In the genomic region with DNA sequence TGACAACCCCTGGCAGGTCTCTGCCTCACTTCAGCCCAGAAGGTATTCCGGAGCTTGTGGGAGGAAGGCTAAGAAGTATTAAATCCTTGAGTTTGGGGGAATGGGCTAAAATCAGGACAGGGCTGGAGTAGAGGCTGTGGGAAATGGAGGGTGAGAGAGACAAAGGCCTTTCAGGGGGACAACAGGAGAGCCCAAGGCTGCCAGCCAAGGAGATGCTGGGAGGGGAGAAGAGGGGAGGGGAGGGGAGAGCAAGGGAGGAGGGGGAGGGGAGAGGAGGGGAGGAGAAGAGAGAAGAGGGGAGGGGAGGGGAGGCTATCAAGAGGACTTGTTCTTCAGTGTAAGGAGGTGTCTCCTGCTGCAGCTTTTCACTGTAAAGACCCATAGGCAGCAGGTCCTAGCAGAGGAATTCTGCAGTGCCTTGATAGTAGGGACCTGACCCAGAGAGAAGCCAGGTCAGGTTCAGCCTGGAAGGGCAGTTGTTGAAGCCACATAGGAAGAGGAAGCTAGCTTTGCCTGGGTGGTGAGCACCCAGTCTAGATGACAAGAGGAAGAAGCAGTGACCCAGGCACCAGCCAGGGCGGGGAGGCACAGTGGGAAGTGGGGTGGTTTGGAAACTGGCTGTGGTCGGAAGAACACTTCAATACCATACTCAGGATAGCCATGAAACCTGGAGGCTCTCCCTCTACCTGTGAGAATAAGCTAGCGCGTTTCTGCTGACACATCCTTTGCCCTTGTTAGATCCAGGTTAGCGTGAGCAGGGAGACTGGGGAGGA, we compare ENCODE assay signal across 9 mouse cellular contexts. TPM values are rescaled to one million over a fixed set of nuclear protein-coding genes. Genes with fewer than 3 reads are reported as not detected.
DNase-seq lines count a peak whose midpoint lies in the region; ATAC-seq lines count a peak whose summit lies in the region.
"Had no signal": no experiment of that assay in that cellular context is flagged by ENCODE, and none has a peak within 500 bp of the region (broad histone marks: within the 10 kb centered on the region; RNA-seq: fewer than 3 reads in every experiment).

No protein-coding gene starts in this region.

- no peaks in the 10 kb centered on the region for H3K9me3 ChIP-seq in neural tube, embryonic 12.5 days
- no peaks in the 10 kb centered on the region for H3K9me3 ChIP-seq in neural tube, embryonic 15.5 days (replicated peaks)
- no peaks in the 10 kb centered on the region for H3K9me3 ChIP-seq in forebrain, embryonic 12.5 days
- H3K9me3 ChIP-seq: embryonic facial prominence, embryonic 15.5 days had no signal

- 0 out of 2 replicates have a peak overlapping the region, but pooled peaks have one; percentile 17 for H3K27ac ChIP-seq in neural tube, embryonic 12.5 days
- no peak overlapping the region for H3K27ac ChIP-seq in neural tube, embryonic 15.5 days (replicated peaks)
- H3K27ac ChIP-seq in forebrain, embryonic 12.5 days: peak overlapping the region; percentile 75
- H3K27ac ChIP-seq: embryonic facial prominence, embryonic 15.5 days; stomach, postnatal 0 days had no signal

- H3K4me1 ChIP-seq in neural tube, embryonic 12.5 days: peaks cover 44% of the 10 kb centered on the region
- H3K4me1 ChIP-seq in neural tube, embryonic 15.5 days: peaks cover 33% of the 10 kb centered on the region
- H3K4me1 ChIP-seq in forebrain, embryonic 12.5 days: peaks cover 85% of the 10 kb centered on the region

- H3K4me2 ChIP-seq in neural tube, embryonic 12.5 days (replicated peaks): no peak overlapping the region
- H3K4me2 ChIP-seq in neural tube, embryonic 15.5 days: no peak overlapping the region
- no peak overlapping the region for H3K4me2 ChIP-seq in forebrain, embryonic 12.5 days
- H3K4me2 ChIP-seq: embryonic facial prominence, embryonic 15.5 days had no signal

- H3K36me3 ChIP-seq in neural tube, embryonic 12.5 days: 0 out of 2 replicates have a peak, but pooled peaks cover 3% of the 10 kb centered on the region
- H3K36me3 ChIP-seq in neural tube, embryonic 15.5 days: no peaks in the 10 kb centered on the region
- H3K36me3 ChIP-seq in forebrain, embryonic 12.5 days (replicated peaks): peaks cover 16% of the 10 kb centered on the region
- H3K36me3 ChIP-seq: embryonic facial prominence, embryonic 15.5 days had no signal

- WGBS in neural tube, embryonic 12.5 days: 79% methylated on average over 6 of the region's 6 CpGs
- WGBS in neural tube, embryonic 15.5 days: 83% methylated on average over 6 of the region's 6 CpGs
- 86% methylated on average over 6 of the region's 6 CpGs for WGBS in forebrain, embryonic 12.5 days

- ATAC-seq in neural tube, embryonic 12.5 days (ENCODE audit: low FRiP score, low read depth): no peak
- ATAC-seq in neural tube, embryonic 15.5 days (ENCODE audit: low FRiP score): no peak
- no peak for ATAC-seq in forebrain, embryonic 12.5 days (ENCODE audit: low FRiP score)
- ATAC-seq in megakaryocyte, adult 5-6 weeks (ENCODE audit: poor library complexity, severe bottlenecking): peak; percentile 94

- H3K4me3 ChIP-seq in neural tube, embryonic 12.5 days: no peak overlapping the region
- H3K4me3 ChIP-seq in neural tube, embryonic 15.5 days (replicated peaks): no peak overlapping the region
- no peak overlapping the region for H3K4me3 ChIP-seq in forebrain, embryonic 12.5 days (replicated peaks)
- H3K4me3 ChIP-seq: embryonic facial prominence, embryonic 15.5 days had no signal

- H3K27me3 ChIP-seq in neural tube, embryonic 12.5 days (replicated peaks): no peaks in the 10 kb centered on the region
- H3K27me3 ChIP-seq in neural tube, embryonic 15.5 days (replicated peaks): no peaks in the 10 kb centered on the region
- no peaks in the 10 kb centered on the region for H3K27me3 ChIP-seq in forebrain, embryonic 12.5 days
- H3K27me3 ChIP-seq: embryonic facial prominence, embryonic 15.5 days had no signal

- peak; percentile 38 to 45 for DNase-seq in thymus, postnatal 36 days
- DNase-seq in frontal cortex, adult 2 months (ENCODE audit: extremely low spot score in 1 of 2, low spot score in 1 of 2): no peak
- DNase-seq in layer of hippocampus, adult 8-10 months (ENCODE audit: low spot score in 2 of 2): no peak

- H3K9ac ChIP-seq in neural tube, embryonic 12.5 days: no peak overlapping the region
- H3K9ac ChIP-seq in neural tube, embryonic 15.5 days (replicated peaks): no peak overlapping the region
- 0 out of 2 replicates have a peak overlapping the region, but pooled peaks have one; percentile 9 for H3K9ac ChIP-seq in forebrain, embryonic 12.5 days
- H3K9ac ChIP-seq: embryonic facial prominence, embryonic 15.5 days had no signal

RNA-seq across cellular contexts. Expression of a gene that starts 7.0 kb away (rescaled TPM):
- polyA plus RNA-seq in neural tube, embryonic 12.5 days (2016; fragmentation: Nextera tagmentation; extraction: Ambion mirVana): 19.9 TPM in 2 replicates
- polyA plus RNA-seq in neural tube, embryonic 15.5 days (2015; fragmentation: Nextera tagmentation; extraction: Ambion mirVana): 7.8 and 10.9 TPM in 2 replicates
- 36.5 and 37.7 TPM in 2 replicates for polyA plus RNA-seq in forebrain, embryonic 12.5 days (2016; fragmentation: Nextera tagmentation; extraction: Ambion mirVana)
- 21.0 and 21.5 TPM in 2 replicates for total RNA-seq in megakaryocyte, adult 5-6 weeks (2015)
- 10.7 and 12.0 TPM in 2 replicates for total RNA-seq in megakaryocyte, adult 5-6 weeks (2017)
- polyA plus RNA-seq in frontal cortex, adult 2 months (2012; rRNA removed): 16.0 and 16.1 TPM in 2 replicates
- total RNA-seq in layer of hippocampus, adult 8-10 months (2022): 10 to 100 TPM; 27.2 to 29.3 (median 28.4) TPM

Comparison
In these comparisons a context has a peak if more than half of its experiments do, and no peak if none do; other contexts are left out.
1. DNase-seq: peak in thymus, postnatal 36 days (2 of 2); none in frontal cortex, adult 2 months (0 of 2) and layer of hippocampus, adult 8-10 months (0 of 2).